Mouse (Mus musculus): ENCODE measurements around the gene Txlnb.

DNA sequence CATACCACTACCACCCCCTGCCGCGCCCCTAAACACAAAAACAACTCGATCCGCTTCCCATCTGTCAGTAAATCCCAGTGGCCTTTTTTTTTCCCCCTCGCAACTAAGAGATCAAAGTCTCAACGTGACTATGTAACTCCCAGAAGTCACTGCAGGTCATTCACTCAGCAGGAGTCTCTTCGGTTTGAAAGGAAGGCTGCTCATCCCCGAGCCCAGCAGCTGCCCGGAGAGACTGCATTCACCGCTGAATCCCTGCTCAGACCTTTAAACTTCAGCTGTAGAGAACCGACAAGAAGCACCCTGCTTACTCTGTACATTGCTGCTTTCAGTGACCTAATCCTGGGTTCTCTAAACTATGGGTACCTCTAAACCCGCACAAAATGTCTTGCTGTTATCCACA is 31.4 kb downstream of the Txlnb start:
- TF ChIP-seq CTCF (IDR thresholded peaks at IDR 0.05; ENCODE audit: control insufficient read depth, insufficient read depth, insufficient replicate concordance, low read depth, low read length), result no peak
- no peak for TF ChIP-seq POLR2A (IDR thresholded peaks at IDR 0.05; ENCODE audit: control insufficient read depth, low read depth, low read length)
